Mouse (Mus musculus) bone marrow macrophage, adult 2 months (primary cell): Measurements from ENCODE around the gene Trim34a.
"Not testable (repeated sequence)": the region's sequence is repeated elsewhere in the genome, so short reads cannot be mapped to it uniquely, and the experiment has no call there.

Experiments used
- CTCF ChIP-seq: IDR thresholded peaks from 2 replicates; pipeline ENCODE4 v1.5.1; 2012; ENCODE audit warnings: low read depth, mild to moderate bottlenecking, low read length, moderate library complexity
- POLR2A ChIP-seq: IDR thresholded peaks from 2 replicates; pipeline ENCODE4 v1.6.1; 2012; ENCODE audit warnings: mild to moderate bottlenecking, low read depth, low read length, borderline replicate concordance

GRCm38 (mm10) chr7:104287576-104288443, 43.6 kb downstream of the Trim34a start, which contains the start of gene Trim5:
- TF ChIP-seq CTCF, POLR2A: not testable (repeated sequence)
